Mouse (Mus musculus): ENCODE measurements around the gene Olfr527.

Olfr527 gene

DNA sequence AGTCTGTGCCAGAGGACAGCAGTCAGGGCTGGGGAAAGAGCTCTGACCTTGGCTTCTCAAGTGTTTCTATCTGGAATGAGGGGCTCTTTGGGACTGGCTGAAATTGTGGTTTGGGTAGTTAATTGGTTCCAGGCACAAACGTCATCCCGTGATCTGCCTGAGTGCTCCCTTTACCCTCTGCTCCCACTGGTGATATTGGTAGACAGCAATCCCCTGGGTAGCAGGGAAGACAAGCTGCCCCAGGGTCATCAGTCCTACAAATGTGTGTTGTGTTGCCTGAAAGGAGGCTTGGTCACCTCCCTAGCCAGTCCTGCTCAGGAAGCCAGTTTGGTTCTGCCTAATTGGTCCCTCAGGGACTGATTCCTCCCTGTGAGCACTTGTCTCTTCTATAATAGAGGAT, at the start of gene Olfr527:
TSS of gene Olfr527 (plus strand) at position 301 of the 400 bp plus-strand sequence.
- DNase-seq (ENCODE audit: low spot score in 2 of 2) = no peak

- no peak for DNase-seq (ENCODE audit: low spot score in 2 of 2)
Observed at GRCm38 (mm10) chr7:140295746-140296145, 38.1 kb upstream of the Olfr527 start.

DNA sequence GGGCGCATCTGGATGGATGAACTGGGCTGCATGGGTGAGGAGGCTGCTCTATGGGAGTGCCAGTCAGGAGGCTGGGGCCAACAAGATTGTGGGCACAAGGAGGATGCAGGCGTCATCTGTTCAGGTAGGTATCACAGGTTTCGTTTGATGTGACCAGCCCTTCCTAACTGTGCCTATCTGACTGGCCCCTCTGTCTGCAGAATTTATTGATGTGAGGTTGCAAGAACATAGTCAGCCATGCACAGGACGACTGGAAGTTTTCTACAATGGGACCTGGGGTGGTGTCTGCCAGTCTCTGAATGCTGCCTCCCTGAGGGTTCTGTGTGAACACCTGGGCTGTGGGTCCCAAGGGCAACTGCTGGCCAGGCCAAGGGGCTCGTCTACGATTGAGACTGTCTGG, 36.9 kb upstream of the Olfr527 start:
- DNase-seq (ENCODE audit: low spot score in 2 of 2) = no peak

GRCm38 (mm10) chr7:140299416-140299815, 34.4 kb upstream of the Olfr527 start:
- no peak for DNase-seq (ENCODE audit: low spot score in 2 of 2)

GRCm38 (mm10) chr7:140319861-140320385, 13.9 kb upstream of the Olfr527 start:
- DNase-seq (ENCODE audit: low spot score in 2 of 2) = no peak

- DNase-seq (ENCODE audit: low spot score in 2 of 2) = no peak
Observed at GRCm38 (mm10) chr7:140320558-140320957, 13.3 kb upstream of the Olfr527 start, which contains the start of gene Olfr525. Gene Olfr525 (plus strand): TSS chr7:140320858.

DNA sequence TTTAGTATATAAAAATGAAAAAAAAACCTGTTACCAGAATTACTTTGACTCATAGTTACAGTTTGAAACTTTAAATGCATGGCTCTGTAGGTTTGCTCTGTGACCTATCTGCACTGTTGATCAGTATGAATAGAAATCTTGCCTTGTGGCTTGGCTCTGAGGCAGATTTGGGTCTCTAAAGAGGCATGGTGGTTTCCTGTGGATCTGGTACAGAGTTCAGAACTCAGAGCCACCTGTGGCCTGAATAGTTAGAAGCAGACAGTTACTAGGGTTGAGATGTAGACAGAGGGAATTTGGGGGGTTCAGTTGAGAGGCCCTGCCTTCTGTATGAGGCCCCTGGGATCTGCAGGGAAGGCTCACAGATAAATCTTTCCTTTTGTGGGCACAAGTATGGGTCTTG, 12.7 kb upstream of the Olfr527 start:
- DNase-seq (ENCODE audit: low spot score in 2 of 2) = no peak

DNA sequence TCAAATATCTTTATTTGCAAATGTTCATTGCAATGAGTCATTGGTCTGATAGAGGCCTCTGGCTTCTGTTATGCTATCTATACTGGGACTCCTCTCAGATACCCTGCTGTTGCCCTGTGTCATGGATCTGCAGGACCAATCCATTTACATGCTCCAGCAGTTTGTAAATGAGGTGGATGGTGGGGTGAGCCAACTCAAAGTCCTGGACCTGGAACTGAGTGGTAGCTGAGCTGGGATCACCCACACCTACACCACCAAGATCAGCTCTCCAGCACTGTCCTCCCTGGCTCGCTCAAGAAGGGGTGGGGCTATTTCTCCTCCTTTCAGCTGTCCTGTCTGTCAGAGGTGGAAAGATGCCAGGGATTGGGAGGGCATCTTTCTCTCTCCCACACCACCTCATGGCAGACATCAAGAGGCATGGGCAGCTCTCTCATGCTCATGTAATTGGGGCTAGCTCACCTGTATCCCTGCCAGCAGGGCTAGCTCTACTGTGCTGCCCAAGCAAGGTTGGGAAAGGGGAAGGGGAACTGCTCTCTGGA, 4.0 kb upstream of the Olfr527 start:
- DNase-seq (ENCODE audit: low spot score in 2 of 2) = no peak

- no peak for DNase-seq (ENCODE audit: low spot score in 2 of 2)
Observed at GRCm38 (mm10) chr7:140361571-140361970, 27.8 kb downstream of the Olfr527 start, which contains the start of gene Olfr60. Gene Olfr60 (minus strand): TSS chr7:140361671.

GRCm38 (mm10) chr7:140374300-140374699, 40.5 kb downstream of the Olfr527 start:
- no peak for DNase-seq (ENCODE audit: low spot score in 2 of 2)

GRCm38 (mm10) chr7:140376231-140376630, 42.4 kb downstream of the Olfr527 start, which contains the start of gene Olfr530:
Gene Olfr530 (minus strand): TSS chr7:140376331.
- DNase-seq (ENCODE audit: low spot score in 2 of 2) = no peak

DNA sequence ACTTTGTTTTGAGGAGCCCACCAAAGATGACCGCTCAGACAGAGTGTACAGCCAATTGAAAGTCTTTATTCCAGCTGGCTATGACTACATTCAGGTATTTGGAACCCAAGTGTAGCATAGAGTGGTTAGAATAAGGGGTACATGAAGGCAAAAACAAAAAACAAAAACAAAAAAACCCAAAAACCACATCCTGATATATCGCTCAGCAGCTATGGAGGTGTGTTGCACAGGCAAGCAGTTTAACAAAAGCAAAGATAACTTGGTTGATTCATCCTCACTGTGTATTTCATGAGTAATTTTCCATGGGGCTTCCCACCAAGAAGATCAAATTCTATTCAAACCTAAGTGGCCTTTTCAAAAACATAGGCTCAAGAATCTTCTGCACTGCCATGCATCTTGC, 43.1 kb downstream of the Olfr527 start:
- no peak for DNase-seq (ENCODE audit: low spot score in 2 of 2)

Data from heart, adult 9 months (tissue).